Mouse (Mus musculus) thymus, postnatal 0 days (tissue): Measurements from ENCODE around the gene Pde3a. TPM values are rescaled to one million over a fixed set of nuclear protein-coding genes. Genes with fewer than 3 reads are reported as not detected.

Source experiments
- DNase-seq: peaks from one replicate; pipeline ENCODE4 v3.0.0-alpha.2; 2015; ENCODE audit warnings: low spot score
- polyA plus RNA-seq: library from polyadenylated mRNA; unstranded; fragments of >200 nt; fragmentation: Nextera tagmentation; extraction: Ambion mirVana; gene quantifications from 2 replicates; pipeline ENCODE4 v1.2.1, GENCODE M21; 2015

Gene Pde3a
- 0.46 and 0.61 TPM in 2 replicates for polyA plus RNA-seq

DNA sequence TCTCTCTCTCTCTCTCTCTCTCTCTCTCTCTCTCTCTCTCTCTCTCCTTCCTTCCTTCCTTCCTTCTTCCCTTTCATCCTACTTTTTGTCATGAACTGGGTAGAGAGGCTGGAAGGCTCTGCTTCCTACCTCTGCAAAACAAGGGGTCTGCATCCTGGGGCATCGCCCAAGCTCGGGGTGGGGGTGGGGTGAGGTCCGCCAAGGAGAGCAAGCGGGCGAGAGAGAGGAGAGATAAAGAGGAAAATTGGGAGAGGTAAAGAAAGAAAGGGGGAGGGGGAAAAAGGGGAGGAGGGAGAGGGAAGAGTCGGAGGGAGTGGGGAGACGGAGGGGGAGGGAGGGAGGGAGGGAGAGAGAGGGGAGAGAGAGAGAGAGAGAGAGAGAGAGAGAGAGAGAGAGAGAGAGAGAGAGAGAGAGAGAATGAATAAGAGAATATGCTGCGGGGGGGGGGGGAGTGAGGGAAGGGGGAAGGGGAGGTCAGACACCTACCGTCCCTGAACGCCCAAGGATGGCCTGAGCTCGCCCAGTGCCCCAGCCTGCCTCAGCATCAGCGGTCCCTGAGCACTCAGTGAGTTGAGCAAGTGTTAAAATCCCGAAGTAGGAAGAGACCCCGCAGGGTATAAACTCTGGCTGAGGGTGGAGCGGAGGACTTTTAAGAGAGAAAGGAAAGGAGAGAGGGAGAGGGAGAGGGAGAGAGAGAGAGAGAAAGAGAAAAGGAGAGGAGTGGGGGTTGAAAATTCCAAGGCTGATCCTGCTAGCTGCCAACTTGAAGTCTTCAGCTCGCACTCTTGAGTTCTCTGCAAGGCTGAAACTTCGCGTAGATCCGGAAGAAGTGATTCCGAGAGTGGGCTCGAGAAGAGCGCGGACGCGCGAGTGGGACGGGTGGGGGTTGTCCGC is at the start of gene Pde3a:
Gene Pde3a (plus strand): TSS at position 579 of the 894 bp plus-strand sequence.
- DNase-seq = no peak

DNA sequence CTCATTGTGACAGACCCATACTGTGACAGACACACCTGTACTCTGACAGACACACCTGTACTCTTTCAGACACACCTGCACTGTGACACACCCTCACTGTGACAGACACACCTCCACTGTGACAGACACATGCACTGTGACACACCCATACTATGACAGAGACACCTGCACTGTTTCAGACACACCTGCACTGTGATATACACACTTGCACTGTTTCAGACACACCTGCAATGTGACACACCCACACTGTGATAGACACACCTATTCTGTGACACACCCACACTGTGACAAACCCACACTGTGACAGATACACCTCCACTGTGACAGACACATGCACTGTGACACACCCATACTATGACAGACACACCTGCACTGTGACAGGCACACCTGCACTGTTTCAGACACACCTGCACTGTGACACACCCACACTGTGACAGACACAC is 48.9 kb upstream of the Pde3a start:
- no peak for DNase-seq

GRCm38 (mm10) chr6:141207531-141207930 is 41.5 kb upstream of the Pde3a start:
- DNase-seq = no peak

GRCm38 (mm10) chr6:141208283-141208872 is 40.7 kb upstream of the Pde3a start:
- DNase-seq = no peak

GRCm38 (mm10) chr6:141210021-141210420 is 39.0 kb upstream of the Pde3a start:
- no peak for DNase-seq

DNA sequence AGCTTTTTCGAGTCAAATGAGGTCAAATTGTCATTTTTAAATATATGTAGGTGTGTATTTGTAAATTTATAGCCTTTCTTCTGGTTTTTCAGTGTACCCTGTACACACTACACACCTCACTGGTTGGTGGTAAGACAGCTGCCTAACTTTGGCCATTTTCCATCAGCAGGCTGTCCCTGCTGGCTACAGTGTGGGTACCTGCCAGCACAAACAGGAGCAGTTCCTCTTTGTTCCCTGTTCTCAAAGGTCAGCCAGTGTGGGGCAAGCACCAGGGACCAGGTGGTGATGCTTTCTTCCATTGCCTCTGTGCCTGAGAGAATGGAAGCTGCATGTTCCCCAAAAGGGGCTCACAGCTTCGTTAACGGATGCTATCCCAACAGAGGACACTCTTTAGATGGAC is 28.0 kb upstream of the Pde3a start:
- no peak for DNase-seq

- DNase-seq = no peak
Observed at GRCm38 (mm10) chr6:141226851-141227657, 22.0 kb upstream of the Pde3a start.

DNA sequence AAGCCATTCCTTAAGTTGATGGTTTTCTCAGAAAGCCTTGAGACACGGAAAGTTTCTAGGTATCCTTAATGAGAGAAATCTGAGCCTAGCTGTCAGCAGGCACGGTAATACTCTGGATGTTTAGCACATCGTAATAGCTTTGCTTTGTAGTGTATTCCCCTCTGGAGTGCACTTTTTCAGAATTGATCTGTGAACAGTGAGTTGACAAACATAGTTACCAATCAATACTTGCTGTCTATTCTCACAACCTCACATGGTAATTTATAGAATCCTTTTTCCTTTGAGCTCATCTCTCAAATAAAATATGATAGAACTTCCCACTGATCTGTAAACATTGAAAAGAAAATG is 21.4 kb upstream of the Pde3a start:
- DNase-seq = no peak

DNA sequence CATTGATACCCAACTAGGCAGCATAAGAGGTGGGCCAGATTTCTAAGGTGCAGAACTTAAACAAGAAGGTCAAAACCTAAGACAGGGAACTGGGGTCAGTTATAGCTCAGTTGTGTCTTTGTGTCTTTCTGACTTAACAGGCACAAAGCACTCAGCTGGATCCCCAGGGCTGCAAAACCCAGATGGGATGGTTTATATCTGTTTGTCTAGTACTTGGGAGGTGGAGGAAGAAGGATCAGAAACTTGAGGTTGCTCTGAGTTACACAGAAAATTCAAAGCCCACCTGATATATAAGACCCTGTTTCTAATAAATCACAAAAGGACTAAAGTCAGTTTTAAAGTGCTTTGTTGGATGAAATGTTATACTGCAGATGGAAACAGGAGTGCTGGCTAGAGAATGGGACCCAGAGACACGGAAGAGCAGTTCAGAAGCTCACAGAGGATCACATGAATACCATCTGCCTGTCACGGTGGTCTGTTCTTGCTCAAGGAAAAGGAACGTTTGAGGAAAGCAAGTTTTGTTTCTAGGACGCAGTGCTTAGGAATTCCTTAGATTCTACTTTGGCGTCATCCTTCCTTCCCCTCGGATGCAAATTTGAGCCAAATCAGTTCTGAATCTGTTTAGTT is 16.2 kb upstream of the Pde3a start:
- no peak for DNase-seq

DNA sequence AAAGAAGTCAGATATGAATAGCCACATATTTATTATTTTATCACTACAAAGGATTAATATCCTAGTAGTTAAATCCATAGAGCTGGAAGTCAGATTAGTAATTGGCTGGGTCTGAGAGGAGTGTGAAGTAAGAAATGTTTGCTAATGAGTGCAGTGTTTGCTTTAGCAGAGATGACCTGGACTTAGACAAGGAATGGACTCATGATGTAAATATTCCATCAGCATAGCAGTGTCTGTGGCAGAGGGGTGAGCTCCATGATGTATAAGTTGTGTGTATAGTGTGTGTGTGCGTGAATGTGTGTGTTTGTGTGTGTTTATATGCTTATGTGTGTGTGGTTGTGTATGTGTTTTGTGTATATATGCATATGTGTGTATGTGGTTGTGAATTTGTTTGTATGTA is 7.3 kb upstream of the Pde3a start:
- DNase-seq = no peak

DNA sequence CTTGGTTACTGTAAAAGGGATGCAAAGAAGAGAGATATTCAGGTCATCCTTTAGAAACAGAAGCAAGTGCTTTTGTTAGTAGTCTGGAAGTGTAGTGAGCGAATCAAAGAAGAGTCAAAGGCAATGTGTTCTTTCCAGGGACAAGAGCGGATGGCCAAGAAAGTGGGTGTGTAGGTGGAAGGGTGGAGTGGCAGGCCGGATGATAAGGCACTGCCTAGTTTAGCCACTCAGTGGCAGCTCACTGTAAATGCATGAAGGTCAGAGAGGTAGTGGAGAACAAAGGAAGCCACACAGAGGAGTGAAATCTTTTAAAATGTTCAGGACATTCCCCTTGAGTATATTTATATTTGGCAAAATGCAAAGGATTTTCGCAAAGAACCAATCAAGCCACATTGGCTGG is 4.0 kb upstream of the Pde3a start:
- no peak for DNase-seq

DNA sequence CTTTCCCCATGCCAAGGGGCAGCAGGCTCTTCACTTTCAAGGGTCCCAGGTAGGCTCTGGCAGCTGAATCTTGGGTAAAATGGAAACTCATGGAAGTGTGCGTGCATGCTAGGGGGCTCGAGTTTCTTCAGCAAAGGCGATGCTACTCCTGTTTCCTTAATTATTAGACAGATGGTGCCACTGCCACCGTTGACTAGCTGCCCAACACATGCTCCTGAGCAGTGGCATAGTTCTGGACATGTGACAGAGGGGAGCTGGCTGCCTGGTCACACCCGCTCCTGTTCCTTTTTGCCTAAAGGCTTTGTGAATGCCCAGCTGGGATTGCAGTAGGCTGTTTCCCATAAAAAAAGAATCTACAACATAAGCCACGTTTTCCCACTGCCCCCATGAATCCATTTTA is 2.7 kb upstream of the Pde3a start:
- DNase-seq = no peak

- no peak for DNase-seq
Observed at GRCm38 (mm10) chr6:141248081-141248480, 988 bp upstream of the Pde3a start.

GRCm38 (mm10) chr6:141249585-141250295 is 671 bp downstream of the Pde3a start:
- DNase-seq = no peak

DNA sequence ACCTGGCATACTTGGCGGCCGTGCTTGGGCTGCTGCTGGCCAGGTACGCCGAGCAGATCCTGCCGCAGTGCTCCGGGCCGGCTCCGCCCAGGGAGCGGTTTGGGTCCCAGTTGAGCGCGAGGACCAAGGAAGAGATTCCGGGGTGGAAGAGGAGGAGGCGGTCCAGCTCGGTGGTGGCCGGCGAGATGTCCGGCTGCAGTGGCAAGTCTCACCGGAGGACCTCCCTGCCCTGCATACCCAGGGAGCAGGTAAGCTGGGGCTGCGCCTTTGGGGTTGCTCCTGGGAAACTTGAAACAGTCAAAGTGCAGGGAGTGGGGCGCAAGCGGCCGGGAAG is 1.2 kb downstream of the Pde3a start:
- DNase-seq = no peak

DNA sequence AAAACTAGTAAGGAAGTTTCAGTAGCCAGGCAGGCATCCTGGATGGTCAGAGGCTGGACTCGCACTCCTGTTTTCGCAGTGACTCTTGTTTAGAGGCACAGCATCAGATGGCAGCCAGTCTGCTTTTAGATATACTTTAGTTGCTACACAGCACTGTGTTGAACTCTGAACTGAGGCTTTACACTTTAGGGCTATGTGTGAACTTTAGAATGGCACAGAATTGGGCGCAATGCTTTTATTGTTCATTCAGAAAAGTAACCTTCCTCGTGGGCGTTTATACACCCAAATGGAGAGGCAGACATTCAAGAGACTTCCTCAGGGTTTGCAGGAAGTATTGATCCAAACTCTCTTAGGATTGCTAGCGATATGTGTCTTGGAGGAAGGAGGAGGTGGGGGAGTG is 1.9 kb downstream of the Pde3a start:
- DNase-seq = no peak

DNA sequence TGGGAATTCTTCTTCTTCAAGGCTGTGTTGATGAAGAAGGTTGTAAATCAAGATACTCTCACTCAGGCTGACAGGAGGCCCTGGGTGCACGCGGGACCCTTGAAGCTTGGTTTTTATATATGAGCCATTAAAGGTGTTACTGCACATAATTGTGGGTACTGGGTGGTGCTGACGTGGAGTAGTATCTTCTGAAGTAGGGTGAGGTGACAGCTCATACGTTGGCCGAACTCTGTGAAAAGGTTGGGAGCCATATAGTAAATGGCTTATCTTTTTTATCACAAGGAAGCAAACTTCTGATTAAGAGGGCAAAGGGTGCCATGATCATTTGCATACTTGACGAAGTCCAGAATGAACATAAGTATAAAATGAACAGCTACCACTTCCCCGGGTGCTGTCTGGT is 3.5 kb downstream of the Pde3a start:
- DNase-seq = no peak

DNA sequence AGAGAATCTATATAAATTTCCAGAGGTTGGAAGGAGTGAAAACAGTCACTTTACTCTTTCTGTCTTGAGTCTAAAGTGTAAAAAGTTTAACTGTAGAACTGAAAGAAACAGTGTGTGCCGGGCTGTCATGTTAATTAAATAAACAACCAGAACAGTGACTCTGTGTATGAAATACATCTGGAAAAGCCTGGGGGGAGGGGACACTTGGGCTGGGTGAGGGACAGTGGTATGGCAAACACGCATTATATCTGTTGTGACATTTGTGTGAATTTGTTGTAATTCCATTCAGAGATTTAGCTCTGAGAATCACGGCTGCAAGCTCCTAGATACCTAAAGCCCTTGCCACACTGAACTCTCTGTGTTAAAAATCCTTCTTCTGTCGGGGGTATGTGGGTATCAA is 5.9 kb downstream of the Pde3a start:
- DNase-seq = no peak

GRCm38 (mm10) chr6:141256896-141257295 is 7.8 kb downstream of the Pde3a start:
- DNase-seq = no peak

GRCm38 (mm10) chr6:141257434-141258202 is 8.5 kb downstream of the Pde3a start:
- no peak for DNase-seq
